Mouse (Mus musculus) retina, postnatal 7 days (tissue): ENCODE measurements around the gene Col4a3bp.

Experiments
- DNase-seq: peaks from one replicate; pipeline ENCODE4 v3.0.0-alpha.2; 2012; ENCODE audit warnings: low read depth, low spot score

Gene Col4a3bp

GRCm38 (mm10) chr13:96541381-96541780, 1.0 kb upstream of the Col4a3bp start:
- DNase-seq: no peak

GRCm38 (mm10) chr13:96542901-96543891, 778 bp downstream of the Col4a3bp start:
- no peak for DNase-seq

GRCm38 (mm10) chr13:96544506-96544905, 2.1 kb downstream of the Col4a3bp start:
- DNase-seq: no peak

- DNase-seq: no peak
Observed at GRCm38 (mm10) chr13:96547250-96547649, 4.8 kb downstream of the Col4a3bp start.

GRCm38 (mm10) chr13:96547941-96548340, 5.5 kb downstream of the Col4a3bp start:
- no peak for DNase-seq

GRCm38 (mm10) chr13:96555099-96555498, 12.7 kb downstream of the Col4a3bp start:
- DNase-seq: no peak

- DNase-seq: no peak
Observed at GRCm38 (mm10) chr13:96567977-96568376, 25.6 kb downstream of the Col4a3bp start.

- DNase-seq: no peak
Observed at GRCm38 (mm10) chr13:96570313-96571015, 28.0 kb downstream of the Col4a3bp start.

- no peak for DNase-seq
Observed at GRCm38 (mm10) chr13:96571016-96571361, 28.6 kb downstream of the Col4a3bp start.

- no peak for DNase-seq
Observed at GRCm38 (mm10) chr13:96574170-96574569, 31.8 kb downstream of the Col4a3bp start.

GRCm38 (mm10) chr13:96579104-96579503, 36.7 kb downstream of the Col4a3bp start:
- no peak for DNase-seq

- DNase-seq: no peak
Observed at GRCm38 (mm10) chr13:96579979-96580378, 37.6 kb downstream of the Col4a3bp start.

- DNase-seq: no peak
Observed at GRCm38 (mm10) chr13:96584201-96584600, 41.8 kb downstream of the Col4a3bp start.

GRCm38 (mm10) chr13:96586540-96586939, 44.1 kb downstream of the Col4a3bp start:
- DNase-seq: no peak

- no peak for DNase-seq
Observed at GRCm38 (mm10) chr13:96588642-96589041, 46.2 kb downstream of the Col4a3bp start.

GRCm38 (mm10) chr13:96593621-96594020, 51.2 kb downstream of the Col4a3bp start:
- DNase-seq: peak; percentile 54

- DNase-seq: no peak
Observed at GRCm38 (mm10) chr13:96594070-96594469, 51.7 kb downstream of the Col4a3bp start.

- no peak for DNase-seq
Observed at GRCm38 (mm10) chr13:96599182-96599581, 56.8 kb downstream of the Col4a3bp start.

GRCm38 (mm10) chr13:96604242-96604641, 61.8 kb downstream of the Col4a3bp start:
- no peak for DNase-seq

GRCm38 (mm10) chr13:96614615-96615014, 72.2 kb downstream of the Col4a3bp start:
- DNase-seq: no peak

GRCm38 (mm10) chr13:96620891-96621290, 78.5 kb downstream of the Col4a3bp start:
- no peak for DNase-seq

- no peak for DNase-seq
Observed at GRCm38 (mm10) chr13:96630396-96630795, 88.0 kb downstream of the Col4a3bp start.

GRCm38 (mm10) chr13:96644168-96644567, 101.8 kb downstream of the Col4a3bp start:
- DNase-seq: no peak
